Mouse (Mus musculus): ENCODE measurements around the gene Dock4. TPM values are rescaled to one million over a fixed set of nuclear protein-coding genes. Genes with fewer than 3 reads are reported as not detected.
"Not testable (repeated sequence)": the region's sequence is repeated elsewhere in the genome, so short reads cannot be mapped to it uniquely, and the experiment has no call there.

The Dock4 gene
- polyA plus RNA-seq, 2 experiments, result 7.7 to 12.2 TPM

DNA sequence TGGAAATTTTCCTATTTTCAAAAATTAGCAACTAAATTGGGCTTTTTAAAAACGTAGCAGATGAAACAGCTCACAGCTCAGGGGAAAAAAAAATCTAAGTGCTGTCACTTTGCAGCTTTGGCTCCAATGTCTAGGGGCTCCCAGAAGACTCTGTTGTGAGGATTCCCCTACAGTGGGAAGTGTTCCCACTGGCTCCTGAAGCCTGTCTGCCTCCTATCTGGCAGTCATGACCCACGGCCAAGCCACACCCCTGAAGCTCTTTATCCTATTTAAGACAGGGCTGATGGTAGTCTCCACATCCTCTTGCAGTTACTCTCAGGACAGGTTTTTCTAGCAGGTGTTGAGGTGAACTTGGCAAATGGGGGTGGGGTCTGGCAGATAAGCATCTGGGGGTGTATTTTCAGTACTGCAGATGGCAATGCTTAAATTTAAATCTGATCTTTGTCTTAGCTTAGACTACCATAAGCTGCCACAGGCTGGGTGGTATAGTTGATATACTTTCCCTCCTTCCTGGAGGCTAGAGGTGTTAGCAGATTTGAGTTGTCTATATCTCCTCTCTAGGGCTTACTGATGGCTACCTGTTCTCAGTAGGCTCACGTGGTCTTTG, 397.8 kb downstream of the Dock4 start:
- no peak for ATAC-seq (ENCODE audit: low FRiP score, low read depth)
- H3K27me3 ChIP-seq (ENCODE audit: control insufficient read depth, insufficient read depth, low read length), result no peaks in the 10 kb centered on the region
- H3K4me3 ChIP-seq (replicated peaks; ENCODE audit: low read length), result no peak overlapping the region
- H3K9me3 ChIP-seq (ENCODE audit: control insufficient read depth, low read length), result no peaks in the 10 kb centered on the region
- H3K27ac ChIP-seq (replicated peaks; ENCODE audit: low read depth, low read length), result no peak overlapping the region
- no peak for TF ChIP-seq POLR2A (IDR thresholded peaks at IDR 0.05; ENCODE audit: borderline replicate concordance, extremely low read depth, insufficient read depth, insufficient read length)
- H3K36me3 ChIP-seq (ENCODE audit: control insufficient read depth, insufficient read depth, low read length), result no peaks in the 10 kb centered on the region
- H3K9ac ChIP-seq (ENCODE audit: low read depth, low read length, severe bottlenecking), result no peak overlapping the region
- no peak for DNase-seq (ENCODE audit: low spot score)
- WGBS, result 65% methylated on average over 3 of the region's 3 CpGs
- H3K4me2 ChIP-seq (replicated peaks; ENCODE audit: low read depth, low read length, severe bottlenecking), result no peak overlapping the region
- H3K4me1 ChIP-seq (ENCODE audit: control insufficient read depth, insufficient read depth, low read length), result peaks cover 3% of the 10 kb centered on the region; the same call in 1 of the 2 replicates

DNA sequence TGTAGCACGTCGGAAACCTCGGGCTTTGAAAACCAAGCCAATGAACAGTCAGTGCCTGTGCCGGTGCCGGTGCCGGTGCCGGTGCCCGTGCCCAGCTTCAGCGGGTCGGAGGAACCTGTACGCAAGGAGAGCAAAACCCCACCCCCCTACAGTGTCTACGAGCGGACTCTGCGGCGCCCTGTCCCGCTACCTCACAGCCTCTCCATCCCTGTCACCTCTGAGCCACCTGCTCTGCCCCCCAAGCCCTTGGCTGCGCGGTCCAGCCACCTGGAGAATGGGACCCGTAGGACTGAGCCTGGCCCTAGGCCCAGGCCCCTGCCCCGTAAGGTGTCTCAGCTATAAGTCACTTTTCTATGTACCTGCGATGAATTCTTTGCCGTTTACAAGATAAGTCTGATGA, 398.6 kb downstream of the Dock4 start:
- no peaks in the 10 kb centered on the region for H3K36me3 ChIP-seq (ENCODE audit: control insufficient read depth, insufficient read depth, low read length)
- no peak overlapping the region for H3K9ac ChIP-seq (ENCODE audit: low read depth, low read length, severe bottlenecking)
- no peak for ATAC-seq (ENCODE audit: low FRiP score, low read depth)
- no peaks in the 10 kb centered on the region for H3K27me3 ChIP-seq (ENCODE audit: control insufficient read depth, insufficient read depth, low read length)
- no peaks in the 10 kb centered on the region for H3K9me3 ChIP-seq (ENCODE audit: control insufficient read depth, low read length)
- no peak for TF ChIP-seq POLR2A (IDR thresholded peaks at IDR 0.05; ENCODE audit: borderline replicate concordance, extremely low read depth, insufficient read depth, insufficient read length)
- WGBS, result 89% methylated on average over 22 of the region's 22 CpGs
- no peak overlapping the region for H3K27ac ChIP-seq (replicated peaks; ENCODE audit: low read depth, low read length)
- DNase-seq (ENCODE audit: low spot score), result no peak
- H3K4me2 ChIP-seq (replicated peaks; ENCODE audit: low read depth, low read length, severe bottlenecking), result no peak overlapping the region
- no peaks in the 10 kb centered on the region for H3K4me1 ChIP-seq (ENCODE audit: control insufficient read depth, insufficient read depth, low read length)
- H3K4me3 ChIP-seq (replicated peaks; ENCODE audit: low read length), result no peak overlapping the region

DNA sequence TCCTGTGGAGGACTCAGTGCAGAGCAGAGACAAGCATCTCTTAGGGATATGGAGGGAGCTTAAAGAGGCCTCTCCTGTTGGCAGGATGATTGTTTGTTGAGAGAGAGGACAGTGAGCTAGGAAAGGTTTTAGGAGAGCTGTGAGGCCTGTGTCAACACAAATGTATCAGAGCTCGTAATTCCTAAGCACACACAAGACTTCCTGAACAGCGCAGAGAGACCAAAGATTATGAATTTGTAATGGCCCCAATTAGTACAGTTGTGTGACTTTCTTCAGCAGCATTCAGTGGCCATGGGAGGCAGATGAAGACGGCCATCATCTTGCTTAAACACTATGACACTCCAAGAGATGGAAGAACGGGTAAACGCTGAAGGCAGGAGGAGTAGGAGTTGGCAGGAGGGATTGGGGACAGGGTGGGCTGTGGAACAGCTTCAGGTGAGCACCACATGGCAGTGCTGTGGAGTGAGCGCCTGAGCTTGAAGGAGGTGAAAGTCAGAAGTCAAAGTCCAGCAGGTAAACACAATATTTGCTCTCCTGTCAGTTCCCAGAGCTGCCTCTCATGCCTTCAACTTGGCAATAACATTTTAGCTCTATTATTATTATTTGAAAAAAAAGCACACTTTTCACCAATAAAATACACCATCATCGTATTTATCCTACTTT, 409.1 kb downstream of the Dock4 start:
- WGBS, result 88% methylated on average over 7 of the region's 7 CpGs
- H3K9ac ChIP-seq (ENCODE audit: low read depth, low read length, severe bottlenecking), result no peak overlapping the region
- no peak for ATAC-seq (ENCODE audit: low FRiP score, low read depth)
- H3K27me3 ChIP-seq (ENCODE audit: control insufficient read depth, insufficient read depth, low read length), result no peaks in the 10 kb centered on the region
- no peak for DNase-seq (ENCODE audit: low spot score)
- H3K4me3 ChIP-seq (replicated peaks; ENCODE audit: low read length), result no peak overlapping the region
- H3K4me2 ChIP-seq (replicated peaks; ENCODE audit: low read depth, low read length, severe bottlenecking), result no peak overlapping the region
- H3K9me3 ChIP-seq (ENCODE audit: control insufficient read depth, low read length), result 0 out of 2 replicates have a peak, but pooled peaks cover 3% of the 10 kb centered on the region
- no peaks in the 10 kb centered on the region for H3K36me3 ChIP-seq (ENCODE audit: control insufficient read depth, insufficient read depth, low read length)
- no peak for TF ChIP-seq POLR2A (IDR thresholded peaks at IDR 0.05; ENCODE audit: borderline replicate concordance, extremely low read depth, insufficient read depth, insufficient read length)
- H3K27ac ChIP-seq (replicated peaks; ENCODE audit: low read depth, low read length), result no peak overlapping the region
- H3K4me1 ChIP-seq (ENCODE audit: control insufficient read depth, insufficient read depth, low read length), result no peaks in the 10 kb centered on the region

DNA sequence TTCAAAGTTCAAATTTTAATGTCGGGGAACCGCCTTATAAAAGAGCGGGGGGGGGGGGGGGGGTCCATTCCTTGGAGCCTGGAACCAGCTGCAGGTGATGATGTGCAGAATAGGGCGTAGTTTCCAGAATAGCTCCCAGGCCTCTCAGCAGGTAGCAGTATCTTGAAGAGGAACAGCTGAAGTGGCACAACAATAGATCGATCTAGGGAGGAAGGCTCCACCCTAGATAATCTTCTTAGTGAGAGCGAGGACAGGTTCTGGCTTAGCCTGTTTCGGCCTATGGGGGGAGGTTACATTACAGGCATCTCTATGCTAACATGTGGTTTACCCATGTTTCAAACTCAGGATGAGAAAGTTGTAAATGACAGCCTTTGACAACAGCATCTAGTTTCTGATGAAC, 411.7 kb downstream of the Dock4 start:
- no peaks in the 10 kb centered on the region for H3K36me3 ChIP-seq (ENCODE audit: control insufficient read depth, insufficient read depth, low read length)
- no peak for ATAC-seq (ENCODE audit: low FRiP score, low read depth)
- H3K4me2 ChIP-seq (replicated peaks; ENCODE audit: low read depth, low read length, severe bottlenecking), result no peak overlapping the region
- WGBS, result 91% methylated on average over 7 of the region's 7 CpGs
- 0 out of 2 replicates have a peak, but pooled peaks cover 3% of the 10 kb centered on the region for H3K9me3 ChIP-seq (ENCODE audit: control insufficient read depth, low read length)
- no peak for TF ChIP-seq POLR2A (IDR thresholded peaks at IDR 0.05; ENCODE audit: borderline replicate concordance, extremely low read depth, insufficient read depth, insufficient read length)
- no peak overlapping the region for H3K4me3 ChIP-seq (replicated peaks; ENCODE audit: low read length)
- no peak overlapping the region for H3K9ac ChIP-seq (ENCODE audit: low read depth, low read length, severe bottlenecking)
- no peaks in the 10 kb centered on the region for H3K27me3 ChIP-seq (ENCODE audit: control insufficient read depth, insufficient read depth, low read length)
- no peak for DNase-seq (ENCODE audit: low spot score)
- H3K27ac ChIP-seq (replicated peaks; ENCODE audit: low read depth, low read length), result no peak overlapping the region
- no peaks in the 10 kb centered on the region for H3K4me1 ChIP-seq (ENCODE audit: control insufficient read depth, insufficient read depth, low read length)

DNA sequence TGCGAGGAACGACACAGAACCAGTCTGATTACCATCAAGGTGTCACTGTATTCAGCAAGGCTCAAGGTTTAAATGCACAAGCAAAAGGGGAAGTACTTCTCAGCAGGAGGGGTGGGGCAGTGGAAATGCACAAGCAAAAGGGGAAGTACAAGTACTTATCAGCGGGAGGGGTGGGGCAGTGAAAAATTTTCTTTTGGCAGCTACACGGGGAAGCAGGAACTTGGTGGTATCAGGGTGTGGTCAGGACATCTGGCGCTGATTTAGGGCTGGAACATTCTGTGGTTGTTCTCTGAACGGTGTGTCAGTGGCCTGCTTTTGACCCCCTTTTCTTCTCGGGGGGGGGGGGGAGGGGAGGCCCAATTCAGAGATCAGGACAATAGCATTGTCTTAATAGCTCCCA, 413.0 kb downstream of the Dock4 start:
- H3K9ac ChIP-seq (ENCODE audit: low read depth, low read length, severe bottlenecking); H3K4me3 ChIP-seq (replicated peaks; ENCODE audit: low read length); H3K4me1 ChIP-seq (ENCODE audit: control insufficient read depth, insufficient read depth, low read length); ATAC-seq (ENCODE audit: low FRiP score, low read depth); DNase-seq (ENCODE audit: low spot score); H3K27me3 ChIP-seq (ENCODE audit: control insufficient read depth, insufficient read depth, low read length); H3K36me3 ChIP-seq (ENCODE audit: control insufficient read depth, insufficient read depth, low read length); H3K9me3 ChIP-seq (ENCODE audit: control insufficient read depth, low read length); H3K27ac ChIP-seq (replicated peaks; ENCODE audit: low read depth, low read length); H3K4me2 ChIP-seq (replicated peaks; ENCODE audit: low read depth, low read length, severe bottlenecking): not testable (repeated sequence)
- 78% methylated on average over 6 of the region's 7 CpGs for WGBS

Measured in limb, embryonic 14.5 days (tissue).